Mouse (Mus musculus): ENCODE results near the gene Eef1a2. TPM values are rescaled to one million over a fixed set of nuclear protein-coding genes. Genes with fewer than 3 reads are reported as not detected.

Eef1a2 gene
- polyA plus RNA-seq, 1 experiment from 2014 or later, result 7.7 TPM

GRCm38 (mm10) chr2:181158471-181158870 is 1.7 kb upstream of the Eef1a2 start:
- Histone ChIP-seq H3K4me3 (no peak overlapping the region), H3K9me3 (replicated peaks) (no peaks in the 10 kb centered on the region), H3K27me3 (replicated peaks) (peaks cover 44% of the 10 kb centered on the region), H3K4me1 (replicated peaks) (peaks cover 59% of the 10 kb centered on the region), H3K4me2 (no peak overlapping the region), H3K9ac (no peak overlapping the region), H3K27ac (ENCODE audit: poor library complexity, severe bottlenecking) (peak overlapping the region; percentile 78), H3K36me3 (no peaks in the 10 kb centered on the region)
- ATAC-seq (ENCODE audit: insufficient number of reproducible peaks, low FRiP score), result no peak
- WGBS, result 81% methylated on average over 2 of the region's 2 CpGs

- H3K27me3 ChIP-seq (replicated peaks), result peaks cover 48% of the 10 kb centered on the region
- no peak for ATAC-seq (ENCODE audit: insufficient number of reproducible peaks, low FRiP score)
- H3K4me3 ChIP-seq, result no peak overlapping the region
- H3K27ac ChIP-seq (ENCODE audit: poor library complexity, severe bottlenecking), result no peak overlapping the region
- 73% methylated on average over 6 of the region's 6 CpGs for WGBS
- no peaks in the 10 kb centered on the region for H3K9me3 ChIP-seq (replicated peaks)
- H3K36me3 ChIP-seq, result peaks cover 6% of the 10 kb centered on the region
- peaks cover 59% of the 10 kb centered on the region for H3K4me1 ChIP-seq (replicated peaks)
- H3K4me2 ChIP-seq, result no peak overlapping the region
- H3K9ac ChIP-seq, result no peak overlapping the region
These were observed 995 bp upstream of the Eef1a2 start for GRCm38 (mm10) chr2:181157716-181158302.

DNA sequence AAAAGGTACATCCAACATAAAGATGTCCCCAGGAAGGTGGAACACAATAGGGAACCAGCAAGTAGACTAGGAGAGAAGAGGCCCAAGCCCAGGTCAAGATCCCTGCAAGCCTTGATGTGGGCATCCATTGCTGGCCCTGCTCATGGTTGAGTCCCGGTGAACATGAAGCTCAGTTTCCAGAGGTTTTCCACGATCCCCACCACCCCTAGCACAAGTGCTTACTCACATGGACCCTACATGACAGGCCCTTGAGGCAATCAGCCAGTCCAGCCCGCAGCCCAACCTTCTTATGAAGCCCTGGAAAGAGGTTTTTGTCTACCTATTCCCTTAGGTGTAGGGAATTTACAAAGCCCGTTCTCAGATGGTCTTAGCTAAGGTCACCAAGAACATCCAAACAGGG is 366 bp upstream of the Eef1a2 start:
- H3K4me3 ChIP-seq, result peak overlapping the region; percentile 55
- H3K9ac ChIP-seq, result peak overlapping the region; percentile 76; the same call in 1 of the 2 replicates
- peaks cover 53% of the 10 kb centered on the region for H3K27me3 ChIP-seq (replicated peaks)
- 62% methylated on average over 4 of the region's 4 CpGs for WGBS
- no peak for ATAC-seq (ENCODE audit: insufficient number of reproducible peaks, low FRiP score)
- H3K4me2 ChIP-seq, result peak overlapping the region; percentile 62
- peak overlapping the region; percentile 79; the same call in 1 of the 2 replicates for H3K27ac ChIP-seq (ENCODE audit: poor library complexity, severe bottlenecking)
- H3K36me3 ChIP-seq, result peaks cover 11% of the 10 kb centered on the region
- peaks cover 59% of the 10 kb centered on the region for H3K4me1 ChIP-seq (replicated peaks)
- H3K9me3 ChIP-seq (replicated peaks), result no peaks in the 10 kb centered on the region

- ATAC-seq (ENCODE audit: insufficient number of reproducible peaks, low FRiP score), result 0 out of 2 replicates have a peak, but pooled peaks have one; percentile 2
- Histone ChIP-seq H3K4me2 (peak overlapping the region; percentile 62), H3K36me3 (peaks cover 17% of the 10 kb centered on the region), H3K9ac (peak overlapping the region; percentile 76), H3K27ac (ENCODE audit: poor library complexity, severe bottlenecking) (peak overlapping the region; percentile 79), H3K4me3 (peak overlapping the region; percentile 55), H3K27me3 (replicated peaks) (peaks cover 58% of the 10 kb centered on the region), H3K4me1 (replicated peaks) (peaks cover 62% of the 10 kb centered on the region), H3K9me3 (replicated peaks) (no peaks in the 10 kb centered on the region)
- 61% methylated on average over 4 of the region's 4 CpGs for WGBS
These were observed 1.0 kb downstream of the Eef1a2 start for GRCm38 (mm10) chr2:181155801-181156200.

- Histone ChIP-seq H3K9ac (peak overlapping the region; percentile 76), H3K27me3 (replicated peaks) (peaks cover 66% of the 10 kb centered on the region), H3K36me3 (peaks cover 26% of the 10 kb centered on the region), H3K4me2 (peak overlapping the region; percentile 62), H3K4me1 (replicated peaks) (peaks cover 59% of the 10 kb centered on the region), H3K4me3 (peak overlapping the region; percentile 55), H3K27ac (ENCODE audit: poor library complexity, severe bottlenecking) (peak overlapping the region; percentile 79), H3K9me3 (replicated peaks) (no peaks in the 10 kb centered on the region)
- ATAC-seq (ENCODE audit: insufficient number of reproducible peaks, low FRiP score), result no peak
- WGBS, result 51% methylated on average over 8 of the region's 8 CpGs
These were observed 1.9 kb downstream of the Eef1a2 start for GRCm38 (mm10) chr2:181154831-181155415.

DNA sequence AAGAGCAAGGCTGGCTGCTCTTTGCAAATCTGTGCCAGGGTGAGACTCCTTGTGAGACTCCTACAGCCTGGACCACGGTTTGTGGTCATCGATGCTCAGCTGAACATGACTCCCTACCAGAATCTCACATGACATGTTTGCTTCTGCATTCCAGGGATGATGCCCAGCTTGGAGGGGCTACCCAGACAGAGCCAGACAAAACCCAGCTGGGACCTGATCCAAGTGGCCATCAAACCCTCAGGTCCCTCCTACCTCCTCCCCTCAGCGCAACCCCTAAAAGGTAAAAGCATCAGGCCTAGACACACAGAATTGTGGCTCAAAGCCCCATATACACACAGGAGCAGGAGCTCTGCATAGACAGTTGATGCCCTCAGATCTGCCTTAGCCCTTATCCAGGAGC is 2.5 kb downstream of the Eef1a2 start:
- no peak overlapping the region; the same call in 1 of the 2 replicates for H3K4me3 ChIP-seq

DNA sequence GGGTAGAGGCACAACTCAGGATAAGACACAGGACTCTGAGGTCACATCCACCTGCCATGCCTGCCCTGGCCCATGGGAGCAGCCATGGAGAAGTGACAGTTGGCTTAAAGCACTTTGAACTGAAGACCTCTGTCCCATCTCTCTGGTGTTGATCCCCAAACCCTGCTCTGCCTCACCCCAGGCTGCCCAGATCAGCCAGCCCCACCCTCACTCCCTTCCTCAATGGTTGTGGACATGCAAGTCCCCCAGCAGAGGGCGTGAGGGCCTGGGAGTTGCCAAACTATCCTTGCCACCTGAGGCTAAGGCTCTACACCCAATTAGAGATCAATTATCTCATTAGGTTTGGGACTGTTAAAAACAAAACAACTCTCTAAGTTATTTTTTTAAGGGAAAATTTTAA is 3.0 kb downstream of the Eef1a2 start:
- Histone ChIP-seq H3K36me3 (peaks cover 32% of the 10 kb centered on the region), H3K9ac (no peak overlapping the region)
- ATAC-seq (ENCODE audit: insufficient number of reproducible peaks, low FRiP score), result no peak

More for the DNA sequence above, 2.5 kb downstream of the Eef1a2 start:
- peaks cover 31% of the 10 kb centered on the region for H3K36me3 ChIP-seq
- H3K4me1 ChIP-seq (replicated peaks), result peaks cover 53% of the 10 kb centered on the region
- H3K27me3 ChIP-seq (replicated peaks), result peaks cover 72% of the 10 kb centered on the region
- peak overlapping the region; percentile 62 for H3K4me2 ChIP-seq
- no peak overlapping the region for H3K9ac ChIP-seq
- WGBS, result 73% methylated on average over 3 of the region's 3 CpGs
- H3K9me3 ChIP-seq (replicated peaks), result no peaks in the 10 kb centered on the region
- ATAC-seq (ENCODE audit: insufficient number of reproducible peaks, low FRiP score), result no peak
- peak overlapping the region; percentile 34; the same call in 1 of the 2 replicates for H3K27ac ChIP-seq (ENCODE audit: poor library complexity, severe bottlenecking)

DNA sequence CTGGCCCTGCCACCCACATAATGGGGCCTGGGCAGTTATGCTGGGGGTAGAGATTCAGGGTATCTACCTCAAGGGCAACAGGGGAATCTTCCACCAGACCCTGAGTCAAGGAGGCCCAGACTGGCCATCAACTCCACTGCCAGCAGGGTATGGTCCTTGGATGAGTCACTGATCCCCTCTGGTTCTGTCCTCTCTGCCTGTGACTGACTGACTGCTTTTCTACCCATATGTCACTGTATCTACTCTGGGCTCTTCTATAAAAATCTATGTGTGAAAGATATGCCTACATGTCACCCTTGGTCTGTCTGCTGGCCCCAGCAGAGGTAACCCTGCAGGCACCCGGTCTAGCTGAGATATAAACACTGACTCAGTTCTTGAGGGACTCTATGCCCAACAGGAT is 3.7 kb downstream of the Eef1a2 start:
- Histone ChIP-seq H3K36me3 (peaks cover 34% of the 10 kb centered on the region), H3K4me2 (no peak overlapping the region), H3K4me1 (replicated peaks) (peaks cover 48% of the 10 kb centered on the region), H3K27me3 (replicated peaks) (peaks cover 82% of the 10 kb centered on the region), H3K4me3 (no peak overlapping the region), H3K9me3 (replicated peaks) (no peaks in the 10 kb centered on the region), H3K9ac (no peak overlapping the region), H3K27ac (ENCODE audit: poor library complexity, severe bottlenecking) (no peak overlapping the region)
- WGBS, result 69% methylated on average over 1 of the region's 1 CpGs
- ATAC-seq (ENCODE audit: insufficient number of reproducible peaks, low FRiP score), result no peak

More for the DNA sequence above, 3.0 kb downstream of the Eef1a2 start:
- Histone ChIP-seq H3K4me1 (replicated peaks) (peaks cover 48% of the 10 kb centered on the region), H3K27ac (ENCODE audit: poor library complexity, severe bottlenecking) (no peak overlapping the region), H3K4me3 (no peak overlapping the region), H3K4me2 (no peak overlapping the region), H3K27me3 (replicated peaks) (peaks cover 77% of the 10 kb centered on the region), H3K9me3 (replicated peaks) (no peaks in the 10 kb centered on the region)
- WGBS, result 11% methylated on average over 1 of the region's 1 CpGs

DNA sequence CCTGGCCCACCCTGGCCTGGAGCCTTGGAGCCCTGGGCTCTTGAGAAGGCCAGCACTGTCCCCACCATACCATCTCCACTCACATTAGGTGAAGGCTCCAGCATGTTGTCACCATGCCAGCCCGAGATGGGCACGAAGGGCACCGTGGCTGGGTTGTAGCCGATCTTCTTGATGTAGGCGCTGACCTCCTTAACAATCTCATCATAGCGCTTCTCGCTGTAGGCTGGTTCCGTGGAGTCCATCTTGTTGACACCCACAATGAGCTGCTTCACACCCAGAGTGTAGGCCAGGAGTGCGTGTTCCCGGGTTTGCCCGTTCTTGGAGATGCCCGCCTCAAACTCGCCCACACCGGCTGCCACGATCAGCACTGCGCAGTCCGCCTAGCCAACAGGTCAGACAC is 4.1 kb downstream of the Eef1a2 start:
- no peak for ATAC-seq (ENCODE audit: insufficient number of reproducible peaks, low FRiP score)
- H3K36me3 ChIP-seq, result peaks cover 35% of the 10 kb centered on the region
- no peak overlapping the region for H3K4me3 ChIP-seq
- peaks cover 81% of the 10 kb centered on the region for H3K27me3 ChIP-seq (replicated peaks)
- no peaks in the 10 kb centered on the region for H3K9me3 ChIP-seq (replicated peaks)
- H3K9ac ChIP-seq, result no peak overlapping the region
- no peak overlapping the region for H3K4me2 ChIP-seq
- no peak overlapping the region for H3K27ac ChIP-seq (ENCODE audit: poor library complexity, severe bottlenecking)
- 84% methylated on average over 17 of the region's 17 CpGs for WGBS
- peaks cover 49% of the 10 kb centered on the region for H3K4me1 ChIP-seq (replicated peaks)

GRCm38 (mm10) chr2:181150281-181150680 is 6.5 kb downstream of the Eef1a2 start:
- H3K27ac ChIP-seq (ENCODE audit: poor library complexity, severe bottlenecking), result no peak overlapping the region
- WGBS, result 56% methylated on average over 6 of the region's 6 CpGs
- peaks cover 35% of the 10 kb centered on the region for H3K36me3 ChIP-seq
- no peaks in the 10 kb centered on the region for H3K9me3 ChIP-seq (replicated peaks)
- H3K9ac ChIP-seq, result no peak overlapping the region
- no peak overlapping the region for H3K4me2 ChIP-seq
- H3K4me3 ChIP-seq, result no peak overlapping the region
- ATAC-seq (ENCODE audit: insufficient number of reproducible peaks, low FRiP score), result no peak
- H3K4me1 ChIP-seq (replicated peaks), result peaks cover 31% of the 10 kb centered on the region
- peaks cover 70% of the 10 kb centered on the region for H3K27me3 ChIP-seq (replicated peaks)

DNA sequence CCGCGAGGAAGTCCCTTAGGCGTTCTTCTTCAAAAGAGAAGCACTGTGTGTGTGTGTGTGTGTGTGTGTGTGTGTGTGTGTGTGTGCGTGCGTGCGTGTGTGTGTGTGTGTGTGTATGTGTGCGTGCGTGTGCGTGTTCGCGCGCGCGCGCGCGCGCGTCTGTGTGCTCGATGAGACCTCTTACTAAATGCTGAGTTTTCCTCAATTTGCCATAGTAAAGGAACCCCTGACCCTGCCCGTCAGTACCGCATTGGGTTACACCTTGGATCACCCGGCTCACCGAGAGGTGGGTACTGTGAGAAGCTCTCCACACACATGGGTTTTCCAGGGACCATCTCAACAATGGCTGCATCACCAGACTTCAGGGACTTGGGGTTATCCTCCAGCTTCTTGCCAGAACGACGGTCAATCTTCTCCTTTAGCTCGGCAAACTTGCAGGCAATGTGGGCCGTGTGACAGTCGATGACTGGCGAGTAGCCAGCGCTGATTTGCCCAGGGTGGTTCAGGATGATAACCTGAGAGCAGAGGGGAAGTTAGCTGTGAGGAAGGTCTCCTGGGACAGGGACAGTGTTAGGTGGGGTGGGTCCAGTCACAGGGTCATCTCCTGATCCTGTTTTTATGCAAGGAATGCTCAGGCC is 8.4 kb downstream of the Eef1a2 start:
- 25% methylated on average over 27 of the region's 31 CpGs for WGBS
- H3K27me3 ChIP-seq (replicated peaks), result peaks cover 76% of the 10 kb centered on the region
- peak overlapping the region; percentile 42 for H3K4me3 ChIP-seq
- H3K4me1 ChIP-seq (replicated peaks), result peaks cover 16% of the 10 kb centered on the region
- no peak overlapping the region for H3K27ac ChIP-seq (ENCODE audit: poor library complexity, severe bottlenecking)
- no peak for ATAC-seq (ENCODE audit: insufficient number of reproducible peaks, low FRiP score)
- H3K9me3 ChIP-seq (replicated peaks), result no peaks in the 10 kb centered on the region
- peaks cover 35% of the 10 kb centered on the region for H3K36me3 ChIP-seq
- 0 out of 2 replicates have a peak overlapping the region, but pooled peaks have one; percentile 32 for H3K9ac ChIP-seq
- peak overlapping the region; percentile 77 for H3K4me2 ChIP-seq
